Mouse (Mus musculus) myocyte (in vitro differentiated cells): ENCODE measurements at regions not wholly inside any gene's neighbourhood (a gene's known extent, or its start where the extent isn't known, plus 50 kb on each side); places are given as distances from the start of the nearest gene placed in this dataset.

Experiments
- H3K27me3 ChIP-seq: one replicate; pipeline ENCODE4 v1.6.1; 2011; ENCODE audit not compliant: control insufficient read depth, insufficient read depth, insufficient read length
- H3K36me3 ChIP-seq: one replicate; pipeline ENCODE4 v1.6.1; 2011; ENCODE audit not compliant: control insufficient read depth, insufficient read depth
- H3K4me2 ChIP-seq: one replicate; pipeline ENCODE4 v1.6.1; 2011; ENCODE audit warnings: low read depth, control low read depth
- H3K4me3 ChIP-seq: one replicate; pipeline ENCODE4 v1.5.1; 2011; ENCODE audit warnings: mild to moderate bottlenecking, control low read depth, moderate library complexity
- H3K79me2 ChIP-seq: one replicate; pipeline ENCODE4 v1.6.1; 2011; ENCODE audit not compliant: control insufficient read depth, insufficient read depth
- H3ac ChIP-seq: one replicate; pipeline ENCODE4 v1.6.1; 2011; ENCODE audit not compliant: control insufficient read depth, insufficient read length
- CEBPB ChIP-seq: IDR thresholded peaks from 2 replicates; pipeline ENCODE4 v1.6.1; 2011; ENCODE audit warnings: mild to moderate bottlenecking, moderate library complexity; ENCODE audit not compliant: poor library complexity, insufficient read depth, severe bottlenecking
- E2F4 ChIP-seq: IDR thresholded peaks from one replicate; pipeline ENCODE4 v1.6.1; 2011; ENCODE audit warnings: mild to moderate bottlenecking, control low read depth, moderate library complexity; ENCODE audit not compliant: insufficient read depth
- MAX ChIP-seq: IDR thresholded peaks from one replicate; pipeline ENCODE4 v1.6.1; 2011; ENCODE audit warnings: low read depth, mild to moderate bottlenecking, control low read depth
- MYOD1 ChIP-seq, 3 experiments: IDR thresholded peaks; one replicate each; pipeline ENCODE4 v1.6.1; 2011; ENCODE audit warnings: control low read depth in 2 of 3, low read depth in 2 of 3, mild to moderate bottlenecking in 2 of 3, moderate library complexity in 1 of 3; ENCODE audit not compliant: insufficient read length in 2 of 3, control insufficient read depth in 1 of 3
- MYOG ChIP-seq, 3 experiments: IDR thresholded peaks; one replicate each; pipeline ENCODE4 v1.6.1; 2011; ENCODE audit warnings: control low read depth in 2 of 3, low read depth in 2 of 3, mild to moderate bottlenecking in 2 of 3; ENCODE audit not compliant: insufficient read length in 2 of 3, control insufficient read depth in 1 of 3, insufficient read depth in 1 of 3
- POLR2A ChIP-seq: IDR thresholded peaks from one replicate; pipeline ENCODE4 v1.6.1; 2011; ENCODE audit warnings: low read depth, mild to moderate bottlenecking, control low read depth, moderate library complexity; ENCODE audit not compliant: insufficient read length
- POLR2AphosphoS2 ChIP-seq: IDR thresholded peaks from one replicate; pipeline ENCODE4 v1.6.1; 2011; ENCODE audit warnings: low read depth, control low read depth; ENCODE audit not compliant: insufficient read length
- REST ChIP-seq: IDR thresholded peaks from one replicate; pipeline ENCODE4 v1.6.1; 2011; ENCODE audit warnings: mild to moderate bottlenecking, control low read depth, moderate library complexity; ENCODE audit not compliant: insufficient read depth, insufficient read length
- SRF ChIP-seq: IDR thresholded peaks from one replicate; pipeline ENCODE4 v1.6.1; 2011; ENCODE audit warnings: low read depth; ENCODE audit not compliant: control insufficient read depth, insufficient read length
- TCF12 ChIP-seq: IDR thresholded peaks from one replicate; pipeline ENCODE4 v1.6.1; 2011; ENCODE audit warnings: mild to moderate bottlenecking, control low read depth; ENCODE audit not compliant: poor library complexity, insufficient read depth, severe bottlenecking
- TCF3 ChIP-seq: IDR thresholded peaks from one replicate; pipeline ENCODE4 v1.6.1; 2011; ENCODE audit warnings: low read depth, control low read depth; ENCODE audit not compliant: insufficient read length
- USF1 ChIP-seq: IDR thresholded peaks from one replicate; pipeline ENCODE4 v1.6.1; 2011; ENCODE audit warnings: low read depth, mild to moderate bottlenecking, control low read depth, moderate library complexity

DNA sequence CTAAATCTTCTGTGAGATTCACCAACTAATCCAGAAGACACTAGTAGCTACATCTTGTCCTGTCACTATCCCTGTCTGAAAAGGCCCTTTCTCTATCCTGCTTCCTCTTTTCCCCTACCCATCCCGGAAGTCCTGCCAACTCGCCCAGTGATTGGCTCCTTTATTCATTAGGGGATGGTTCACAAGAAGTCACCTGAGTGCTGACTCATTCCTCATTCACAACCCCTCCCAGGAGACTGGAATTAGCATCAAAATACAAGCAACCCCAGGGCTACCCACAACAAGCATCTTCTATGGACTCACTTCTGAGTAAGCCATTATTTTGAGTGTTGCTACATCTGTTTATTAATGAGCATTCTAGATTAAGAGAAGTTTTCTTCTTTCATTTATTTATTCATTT is 231.2 kb upstream of the Tars start:
- Histone ChIP-seq H3K36me3 (no peaks in the 10 kb centered on the region), H3K79me2 (no peaks in the 10 kb centered on the region), H3K4me3 (no peak overlapping the region), H3ac (no peak overlapping the region), H3K4me2 (no peak overlapping the region), H3K27me3 (no peaks in the 10 kb centered on the region)
- no peak for TF ChIP-seq TCF3
- TF ChIP-seq MYOG (IDR thresholded peaks at IDR 0.05; ENCODE audit: control insufficient read depth in 1 of 3, insufficient read depth in 1 of 3, insufficient read length in 2 of 3, low read depth in 2 of 3), result no peak
- no peak for TF ChIP-seq USF1
- TF ChIP-seq TCF12, result no peak
- TF ChIP-seq MYOD1 (IDR thresholded peaks at IDR 0.05; ENCODE audit: control insufficient read depth in 1 of 3, insufficient read length in 2 of 3, low read depth in 2 of 3), result no peak
- no peak for TF ChIP-seq POLR2A

GRCm38 (mm10) chr15:11626433-11626832 is 227.0 kb upstream of the Tars start:
- H3K4me2 ChIP-seq, result no peak overlapping the region

DNA sequence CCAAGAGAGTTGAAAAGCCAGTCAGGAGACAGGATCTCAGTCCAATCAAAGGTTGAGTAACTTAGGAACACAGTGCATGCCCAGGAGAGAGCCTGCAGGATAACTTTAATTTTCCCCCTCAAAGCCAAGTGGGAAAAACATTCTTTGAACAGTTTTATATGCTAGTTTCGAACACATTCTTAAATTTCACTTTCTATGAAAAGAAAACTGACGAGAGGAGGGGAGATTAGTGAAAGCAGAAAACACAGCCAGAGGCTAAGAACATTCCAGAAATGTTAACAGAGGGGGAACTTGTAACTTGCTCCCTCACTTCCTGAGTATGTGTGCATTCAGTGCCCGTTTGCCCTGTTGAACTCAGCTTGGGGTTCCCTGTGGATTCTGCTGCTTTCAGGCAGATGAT is 213.0 kb upstream of the Tars start:
- no peak for TF ChIP-seq USF1
- TF ChIP-seq E2F4, result no peak
- TF ChIP-seq POLR2A, result no peak
- no peak for TF ChIP-seq POLR2AphosphoS2
- TF ChIP-seq CEBPB, result no peak
- TF ChIP-seq SRF, result no peak
- no peak for TF ChIP-seq TCF3
- TF ChIP-seq TCF12, result no peak
- no peak for TF ChIP-seq MYOG (IDR thresholded peaks at IDR 0.05; ENCODE audit: control insufficient read depth in 1 of 3, insufficient read depth in 1 of 3, insufficient read length in 2 of 3, low read depth in 2 of 3)
- TF ChIP-seq MYOD1 (IDR thresholded peaks at IDR 0.05; ENCODE audit: control insufficient read depth in 1 of 3, insufficient read length in 2 of 3, low read depth in 2 of 3), result no peak
- TF ChIP-seq MAX, result no peak
- no peak for TF ChIP-seq REST
- no peaks in the 10 kb centered on the region for H3K79me2 ChIP-seq
- H3K4me2 ChIP-seq, result no peak overlapping the region
- no peak overlapping the region for H3ac ChIP-seq
- H3K27me3 ChIP-seq, result peaks cover 6% of the 10 kb centered on the region
- H3K4me3 ChIP-seq, result no peak overlapping the region
- H3K36me3 ChIP-seq, result no peaks in the 10 kb centered on the region

More at GRCm38 (mm10) chr15:11626433-11626832, 227.0 kb upstream of the Tars start:
- Histone ChIP-seq H3K27me3 (no peaks in the 10 kb centered on the region), H3K4me3 (no peak overlapping the region), H3ac (no peak overlapping the region), H3K79me2 (no peaks in the 10 kb centered on the region), H3K36me3 (no peaks in the 10 kb centered on the region)
- TF ChIP-seq SRF, result no peak
- no peak for TF ChIP-seq MYOD1 (IDR thresholded peaks at IDR 0.05; ENCODE audit: control insufficient read depth in 1 of 3, insufficient read length in 2 of 3, low read depth in 2 of 3)
- no peak for TF ChIP-seq POLR2A
- TF ChIP-seq TCF3, result no peak
- no peak for TF ChIP-seq POLR2AphosphoS2
- no peak for TF ChIP-seq MYOG (IDR thresholded peaks at IDR 0.05; ENCODE audit: control insufficient read depth in 1 of 3, insufficient read depth in 1 of 3, insufficient read length in 2 of 3, low read depth in 2 of 3)
- no peak for TF ChIP-seq MAX
- TF ChIP-seq CEBPB, result no peak
- no peak for TF ChIP-seq TCF12
- no peak for TF ChIP-seq REST
- no peak for TF ChIP-seq E2F4
- TF ChIP-seq USF1, result no peak

DNA sequence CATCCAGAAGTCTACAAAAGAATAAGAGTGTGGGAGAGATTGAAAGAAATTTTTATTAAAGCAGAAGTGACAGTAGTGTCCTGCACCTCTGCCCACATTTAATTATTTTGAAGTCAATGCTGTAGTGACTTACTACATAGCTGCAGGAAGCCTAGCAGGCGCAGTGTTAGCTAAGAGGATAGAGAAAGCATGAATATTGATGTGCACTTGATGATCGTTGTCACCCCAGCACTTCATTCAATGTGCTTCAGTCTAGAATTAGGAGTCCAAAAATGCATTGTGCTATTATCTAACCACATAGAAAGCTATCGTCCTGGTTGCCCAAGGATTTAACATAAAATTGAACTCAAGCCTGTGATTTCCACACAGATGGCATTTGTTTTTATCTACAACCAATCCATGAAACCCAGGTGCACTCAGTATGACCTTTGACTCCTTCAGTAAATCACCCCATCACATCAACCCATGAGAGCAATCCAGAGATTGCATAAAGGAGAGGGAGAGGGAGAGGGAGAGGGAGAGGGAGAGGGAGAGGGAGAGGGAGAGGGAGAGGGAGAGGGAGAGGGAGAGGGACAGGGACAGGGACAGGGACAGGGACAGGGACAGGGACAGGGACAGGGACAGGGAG is 210.7 kb upstream of the Tars start:
- Histone ChIP-seq H3ac (no peak overlapping the region), H3K27me3 (peaks cover 6% of the 10 kb centered on the region), H3K36me3 (no peaks in the 10 kb centered on the region), H3K4me3 (no peak overlapping the region), H3K79me2 (no peaks in the 10 kb centered on the region), H3K4me2 (no peak overlapping the region)
- TF ChIP-seq TCF12 (no peak), E2F4 (no peak), MAX (no peak), MYOD1 (IDR thresholded peaks at IDR 0.05; ENCODE audit: control insufficient read depth in 1 of 3, insufficient read length in 2 of 3, low read depth in 2 of 3) (no peak), POLR2AphosphoS2 (no peak), MYOG (IDR thresholded peaks at IDR 0.05; ENCODE audit: control insufficient read depth in 1 of 3, insufficient read depth in 1 of 3, insufficient read length in 2 of 3, low read depth in 2 of 3) (no peak), USF1 (no peak), POLR2A (no peak), TCF3 (no peak), REST (no peak), CEBPB (no peak), SRF (no peak)

DNA sequence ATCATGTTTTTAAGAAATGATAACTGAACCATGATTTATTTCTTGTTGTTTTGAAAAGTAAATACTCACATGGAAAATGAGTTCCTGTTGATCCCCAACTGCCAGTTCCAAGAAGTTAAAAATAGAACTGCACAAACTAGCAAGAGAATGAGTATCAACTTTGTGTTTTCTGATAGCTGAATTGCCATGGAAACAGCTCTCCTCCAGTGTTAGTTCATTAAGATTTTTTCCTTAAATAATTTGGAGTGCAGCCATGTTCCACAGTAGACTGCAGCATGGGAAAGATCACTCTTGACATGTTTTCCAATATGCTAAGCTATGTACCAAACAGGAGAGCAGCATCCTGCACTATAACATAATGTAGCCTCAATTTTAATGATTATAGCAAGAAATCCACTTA is 208.0 kb upstream of the Tars start:
- Histone ChIP-seq H3K79me2 (no peaks in the 10 kb centered on the region), H3K27me3 (peaks cover 6% of the 10 kb centered on the region), H3ac (no peak overlapping the region), H3K4me2 (no peak overlapping the region), H3K4me3 (no peak overlapping the region), H3K36me3 (no peaks in the 10 kb centered on the region)
- TF ChIP-seq SRF, result no peak
- TF ChIP-seq TCF3, result no peak
- TF ChIP-seq CEBPB, result no peak
